8 mouse cellular contexts compared by ENCODE assay signal in the genomic region with DNA sequence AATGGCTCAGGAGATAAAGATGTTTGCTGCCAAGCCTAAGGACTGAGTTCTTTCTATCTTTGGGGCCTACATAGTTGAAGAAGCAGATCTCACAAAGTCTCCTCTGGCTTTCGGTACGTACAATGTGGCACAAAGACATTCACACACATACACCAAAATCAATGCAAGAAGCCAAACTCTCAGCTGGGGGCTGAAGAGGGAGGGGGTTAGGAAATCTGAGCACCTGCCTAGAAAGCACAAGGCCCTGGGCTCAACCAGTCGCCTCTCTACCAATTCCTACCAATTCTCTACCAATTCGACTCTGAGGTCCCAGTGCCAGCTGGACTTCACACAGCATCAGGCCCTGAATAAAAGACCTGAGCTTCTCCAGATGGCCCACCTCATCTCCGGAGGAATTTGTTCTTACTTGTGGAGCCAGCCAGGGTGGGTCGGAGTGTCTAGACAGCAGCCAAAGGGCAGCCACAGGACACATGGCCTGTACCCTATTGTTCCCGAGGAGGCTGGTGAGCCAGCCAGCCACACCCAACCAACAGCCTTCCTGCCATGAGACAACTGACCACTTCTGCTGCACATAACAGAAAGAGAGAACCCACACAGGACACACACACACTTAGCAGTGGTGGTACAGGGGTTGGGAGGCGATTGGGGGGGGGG. TPM values are rescaled to one million over a fixed set of nuclear protein-coding genes. Genes with fewer than 3 reads are reported as not detected.
DNase-seq lines count a peak whose midpoint lies in the region; ATAC-seq lines count a peak whose summit lies in the region.

No protein-coding gene starts in this region.

- peak overlapping the region; percentile 20 for H3K4me2 ChIP-seq in heart, embryonic 16.5 days (ENCODE audit: low read depth, low read length)
- H3K4me2 ChIP-seq in midbrain, embryonic 13.5 days (replicated peaks), result no peak overlapping the region

- H3K9me3 ChIP-seq in heart, embryonic 16.5 days (replicated peaks; ENCODE audit: control insufficient read depth, low read length), result no peaks in the 10 kb centered on the region
- H3K9me3 ChIP-seq in midbrain, embryonic 13.5 days, result no peaks in the 10 kb centered on the region

- H3K4me3 ChIP-seq in heart, embryonic 16.5 days (ENCODE audit: low read length), result no peak overlapping the region
- H3K4me3 ChIP-seq in midbrain, embryonic 13.5 days (replicated peaks), result no peak overlapping the region

- no peaks in the 10 kb centered on the region for H3K27me3 ChIP-seq in heart, embryonic 16.5 days (ENCODE audit: control insufficient read depth, insufficient read depth, low read length)
- no peaks in the 10 kb centered on the region for H3K27me3 ChIP-seq in midbrain, embryonic 13.5 days

- H3K36me3 ChIP-seq in heart, embryonic 16.5 days (ENCODE audit: control insufficient read depth, insufficient read depth), result peaks cover 3% of the 10 kb centered on the region; the same call in 1 of the 2 replicates
- H3K36me3 ChIP-seq in midbrain, embryonic 13.5 days, result peaks cover 36% of the 10 kb centered on the region

- ATAC-seq in heart, embryonic 16.5 days (replicated peaks; ENCODE audit: extremely low read depth, insufficient read depth, low FRiP score), result peak; percentile 49
- no peak for ATAC-seq in midbrain, embryonic 13.5 days

- peak overlapping the region; percentile 75 for H3K27ac ChIP-seq in heart, embryonic 16.5 days (ENCODE audit: low read length)
- peak overlapping the region; percentile 87 for H3K27ac ChIP-seq in midbrain, embryonic 13.5 days

- peaks cover 53% of the 10 kb centered on the region for H3K4me1 ChIP-seq in heart, embryonic 16.5 days (ENCODE audit: control insufficient read depth, insufficient read depth, low read length)
- peaks cover 78% of the 10 kb centered on the region for H3K4me1 ChIP-seq in midbrain, embryonic 13.5 days (replicated peaks)

- WGBS in heart, embryonic 16.5 days, result 55% methylated on average over 8 of the region's 8 CpGs
- WGBS in midbrain, embryonic 13.5 days, result 69% methylated on average over 8 of the region's 8 CpGs

- H3K9ac ChIP-seq in heart, embryonic 16.5 days (ENCODE audit: low read length), result peak overlapping the region; percentile 53
- H3K9ac ChIP-seq in midbrain, embryonic 13.5 days (replicated peaks), result no peak overlapping the region

- DNase-seq in kidney, adult 11 months, result peak; percentile 71
- no peak for DNase-seq in kidney, adult 18-20 months
- peak; percentile 65 to 85 for DNase-seq in kidney, postnatal 36 days
- DNase-seq in frontal cortex, postnatal 14 days (ENCODE audit: low spot score in 2 of 2), result no peak
- DNase-seq in urinary bladder, postnatal 10 days (ENCODE audit: low spot score), result no peak
- no peak for DNase-seq in layer of hippocampus, adult 8-10 months (ENCODE audit: low spot score in 2 of 2)

RNA-seq across cellular contexts. Expression of a gene that starts 30.2 kb away (rescaled TPM):
- 36.0 and 40.2 TPM in 2 replicates for polyA plus RNA-seq in heart, embryonic 16.5 days (2015; fragmentation: Nextera tagmentation; extraction: Ambion mirVana)
- polyA plus RNA-seq in midbrain, embryonic 13.5 days (2015; fragmentation: Nextera tagmentation; extraction: Ambion mirVana), result 85.4 and 86.8 TPM in 2 replicates
- 100 to 1,000 TPM; 128 to 162 (median 147) TPM for total RNA-seq in layer of hippocampus, adult 8-10 months (2022)

Comparison
In these comparisons a context has a peak if more than half of its experiments do, and no peak if none do; other contexts are left out.
1. DNase-seq: peak in kidney, adult 11 months (single experiment) and kidney, postnatal 36 days (2 of 2); none in kidney, adult 18-20 months (single experiment), frontal cortex, postnatal 14 days (0 of 2), urinary bladder, postnatal 10 days (single experiment) and layer of hippocampus, adult 8-10 months (0 of 2).